Mouse (Mus musculus): ENCODE data around the gene Ndufs5.

Gene Ndufs5

DNA sequence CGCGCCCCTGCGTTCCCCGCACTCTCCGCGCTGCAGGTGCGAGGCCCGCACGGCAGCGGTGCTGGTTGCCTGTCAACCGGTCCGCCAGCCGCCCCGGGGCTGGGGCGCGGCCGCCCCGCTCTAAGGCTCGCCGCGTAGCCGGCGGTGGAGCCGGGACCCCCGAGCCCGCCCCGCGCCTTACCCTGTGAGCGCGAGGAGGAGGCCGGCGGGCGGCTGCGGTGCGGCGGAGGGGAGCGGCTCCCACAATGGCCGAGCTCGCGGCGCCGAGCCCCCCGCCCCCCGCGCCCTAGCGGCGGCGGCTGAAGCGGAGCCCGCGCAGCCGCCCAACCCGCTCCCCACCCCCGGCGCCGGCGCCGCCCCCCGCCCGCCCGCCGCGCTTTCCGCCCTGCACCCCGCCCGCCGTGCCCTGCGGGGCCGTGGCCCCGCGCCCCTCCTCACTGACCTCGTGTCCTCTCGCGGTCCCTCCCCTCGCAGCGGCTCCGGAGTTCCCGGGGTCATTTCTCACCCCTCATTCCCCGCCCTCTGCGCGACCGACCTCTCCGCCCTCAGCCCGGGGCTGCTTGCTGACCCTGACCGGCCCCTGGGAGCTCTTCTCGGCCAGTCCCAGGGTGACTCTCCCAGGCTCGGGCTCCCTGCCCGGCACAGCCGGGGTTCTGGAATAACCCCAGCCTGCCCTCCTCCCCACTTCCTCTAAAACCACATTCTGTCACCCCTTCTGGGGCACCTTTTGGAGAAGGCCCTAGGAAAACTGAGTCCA lies 30.8 kb downstream of the Ndufs5 start:
- DNase-seq (ENCODE audit: low spot score), result no peak

DNA sequence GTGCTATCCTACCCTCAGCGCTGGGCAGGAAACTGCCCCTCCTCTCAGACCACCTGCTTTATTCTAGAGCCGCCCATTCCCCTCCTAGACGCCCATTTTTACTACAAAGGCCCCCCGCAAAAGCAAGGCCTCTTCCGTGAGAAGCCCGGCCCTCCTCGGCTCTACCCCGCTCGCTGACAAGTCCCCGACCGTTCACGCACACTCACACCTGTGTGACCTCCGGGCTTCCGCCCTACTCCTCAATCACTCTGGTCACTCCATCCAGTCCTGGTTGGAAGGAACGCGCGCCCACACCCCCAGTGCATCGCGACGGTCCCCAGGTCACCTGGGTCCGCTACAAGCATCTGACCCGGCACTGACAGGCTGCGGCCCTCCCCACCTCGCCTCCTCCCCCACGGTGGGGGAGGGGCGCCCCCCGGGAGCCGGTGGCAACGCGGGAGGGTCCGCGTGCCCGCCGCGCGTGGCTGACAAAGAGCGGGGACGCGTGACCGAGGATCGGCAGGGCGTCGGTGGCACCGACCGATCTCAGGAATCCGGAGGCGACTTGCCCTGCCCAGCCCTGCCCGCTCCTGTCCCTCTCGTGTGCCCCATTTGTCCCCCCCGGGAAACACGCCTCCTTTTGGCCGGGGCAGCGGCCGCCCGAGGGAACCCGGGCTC lies 31.5 kb downstream of the Ndufs5 start:
- DNase-seq (ENCODE audit: low spot score), result no peak

DNA sequence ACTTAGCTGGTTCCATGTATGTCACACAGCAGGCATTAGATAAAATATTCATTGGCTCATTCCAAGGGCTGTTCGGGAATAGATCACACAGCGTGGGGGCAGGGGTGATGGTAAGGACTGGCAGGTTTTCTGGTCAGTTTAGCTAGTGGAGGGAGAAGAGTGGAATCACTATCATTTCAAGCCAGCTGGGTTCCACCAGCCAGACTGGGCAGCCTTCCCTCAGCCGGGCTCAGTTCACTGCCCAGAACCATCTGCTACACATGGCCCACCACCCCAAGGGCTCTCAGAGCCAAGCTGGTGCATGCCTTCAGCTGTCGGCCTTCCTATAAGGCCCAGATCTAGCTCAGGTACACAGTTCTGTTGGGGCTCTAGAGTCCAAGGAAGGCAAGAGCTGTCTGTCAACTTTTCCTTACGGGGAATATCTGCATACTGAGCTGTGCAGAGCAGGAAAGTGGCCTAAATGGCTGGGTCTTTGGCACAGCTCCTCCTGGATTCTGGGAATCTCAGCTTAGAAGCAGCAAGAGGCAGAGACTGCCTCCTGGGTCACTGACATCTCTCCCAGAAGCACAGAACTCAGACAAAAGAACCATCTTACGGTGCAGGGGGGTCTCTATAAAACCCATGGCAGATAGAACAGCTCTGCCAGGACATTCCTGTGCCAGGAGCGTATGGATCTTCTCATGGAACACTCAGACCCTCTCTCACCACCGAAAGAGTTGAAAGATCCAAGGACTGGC lies 32.3 kb downstream of the Ndufs5 start:
- no peak for DNase-seq (ENCODE audit: low spot score)

DNA sequence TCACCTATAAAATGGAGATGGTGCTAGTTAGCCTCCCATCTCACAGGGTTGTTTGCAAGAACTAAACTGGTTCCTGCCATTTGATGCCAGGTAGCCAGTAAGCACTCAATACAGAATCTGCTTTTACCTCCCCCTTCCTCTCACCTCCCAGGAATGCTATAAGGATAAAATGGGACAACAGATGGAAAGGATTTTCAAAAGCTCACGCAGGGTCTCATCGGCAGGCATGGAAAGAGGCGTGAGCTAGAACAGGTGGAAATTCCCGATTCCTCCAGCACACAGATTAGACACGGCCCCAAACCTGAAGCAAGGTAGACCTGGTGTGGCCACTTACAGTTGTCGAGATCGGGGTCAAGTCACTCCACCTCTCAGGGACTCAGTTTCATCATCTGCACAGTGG lies 33.0 kb downstream of the Ndufs5 start:
- no peak for DNase-seq (ENCODE audit: low spot score)

DNA sequence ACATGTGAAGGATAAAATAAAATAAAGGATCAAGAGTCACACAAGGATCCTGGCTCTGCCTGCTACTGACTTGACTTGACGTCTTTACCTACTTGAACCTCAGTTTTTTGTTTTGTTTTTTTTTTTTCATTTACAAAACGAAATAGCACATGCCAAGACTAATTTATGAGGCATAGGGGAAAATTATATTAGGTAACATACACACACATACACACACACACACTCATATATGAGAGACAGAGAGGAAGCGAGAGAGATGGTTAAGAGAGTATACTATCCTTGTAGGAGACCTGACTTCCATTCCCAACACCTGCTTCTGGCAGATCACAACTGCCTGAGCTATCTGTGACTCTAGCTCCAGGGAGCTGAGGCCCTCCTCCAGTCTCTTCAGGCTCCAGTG lies 33.7 kb downstream of the Ndufs5 start, which contains the start of gene Macf1:
Macf1 (minus strand) TSS at position 101 of the 400 bp plus-strand sequence.
- no peak for DNase-seq (ENCODE audit: low spot score)

DNA sequence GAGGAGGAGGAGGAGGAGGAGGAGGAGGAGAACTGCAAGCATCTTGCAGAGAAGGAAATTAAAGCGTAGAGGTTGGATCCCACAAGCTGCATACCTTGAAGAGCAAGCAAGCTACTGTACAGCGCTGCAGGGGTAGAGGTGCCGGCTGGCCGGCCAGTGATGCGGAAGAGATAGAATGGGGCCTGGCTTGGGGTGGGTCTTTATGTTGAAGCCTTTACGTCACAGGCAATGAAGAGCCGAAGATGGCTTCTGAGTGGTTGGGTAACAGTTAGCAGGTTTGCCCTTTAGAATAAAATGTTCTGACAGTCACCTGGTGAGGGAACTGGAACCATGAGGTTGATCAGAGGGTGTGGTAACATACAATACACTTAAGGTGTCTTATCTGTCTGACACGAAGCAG lies 35.7 kb downstream of the Ndufs5 start:
- no peak for DNase-seq (ENCODE audit: low spot score)

DNA sequence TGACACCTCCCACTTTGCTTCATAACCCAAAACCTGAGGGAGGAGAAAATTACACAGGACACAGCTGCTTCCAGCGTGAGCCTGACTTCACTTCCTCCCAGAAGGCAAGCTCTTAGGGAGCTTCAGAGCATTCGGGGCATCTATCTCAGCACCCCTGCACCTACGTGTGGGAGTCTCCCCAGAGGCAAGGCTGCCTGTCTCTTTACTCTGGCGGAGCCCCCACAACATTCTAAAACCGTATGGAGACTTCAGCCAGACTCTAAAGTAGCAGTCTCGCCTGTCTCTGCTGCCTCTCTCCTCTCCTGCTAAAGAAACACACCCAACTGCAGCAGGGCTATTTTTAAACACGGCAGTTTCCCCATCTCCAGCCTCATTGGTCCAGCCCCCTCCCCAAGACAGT lies 37.0 kb downstream of the Ndufs5 start:
- no peak for DNase-seq (ENCODE audit: low spot score)

DNA sequence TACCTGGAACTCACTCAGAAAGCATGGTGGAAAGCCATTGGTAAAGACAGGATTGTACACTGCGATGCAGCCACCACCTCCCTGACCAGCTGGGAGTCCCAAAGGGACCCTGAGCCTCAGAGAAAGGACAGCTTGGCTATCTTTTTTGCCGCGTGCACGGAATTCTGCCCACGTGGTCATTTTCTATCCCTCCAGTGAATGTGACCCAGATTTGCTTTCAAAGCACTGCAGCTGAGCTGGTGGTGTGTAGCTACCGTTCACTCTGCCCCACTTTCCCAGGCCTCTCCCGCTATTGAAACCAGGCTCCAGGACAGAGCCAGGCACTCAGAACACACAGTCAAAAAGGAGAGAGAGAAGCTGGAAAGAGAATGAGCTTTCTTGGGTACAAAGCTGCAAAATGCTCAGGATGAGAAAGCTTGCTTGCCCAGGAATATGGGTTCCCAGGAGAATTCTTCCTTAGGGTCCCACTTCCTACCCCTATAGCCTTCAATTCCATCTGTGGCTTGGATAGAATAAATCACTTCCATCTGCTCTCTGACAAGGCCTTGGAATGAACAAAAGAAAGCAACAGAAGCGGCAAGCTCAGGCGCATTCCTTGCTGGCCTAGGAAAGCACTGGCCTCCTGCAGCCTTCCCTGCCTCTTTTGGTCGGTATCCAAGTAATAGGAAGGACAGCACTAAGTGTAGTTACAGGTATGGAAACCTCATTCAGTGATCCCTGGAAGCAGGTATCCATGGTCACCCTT lies 40.8 kb downstream of the Ndufs5 start:
- DNase-seq (ENCODE audit: low spot score), result no peak

DNA sequence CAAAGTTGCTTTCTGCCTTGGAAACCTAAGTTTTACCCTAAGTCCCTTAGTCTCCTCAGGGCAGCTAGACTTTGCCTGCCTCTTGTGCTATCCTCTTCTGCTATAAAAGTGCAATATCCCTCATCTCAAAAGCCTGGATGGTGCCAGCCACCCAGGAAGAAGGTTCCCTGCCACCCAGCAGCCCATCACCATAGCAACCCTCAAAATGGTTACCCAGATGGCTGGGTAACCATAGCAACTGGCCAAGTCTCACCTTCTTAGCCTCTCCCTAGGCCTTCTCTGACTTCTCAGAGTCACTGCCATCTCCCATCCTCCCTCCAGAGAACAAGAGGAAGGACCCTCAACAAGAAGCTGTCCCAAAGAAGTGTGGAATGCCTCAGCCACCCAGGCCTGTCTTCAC lies 47.4 kb downstream of the Ndufs5 start:
- DNase-seq (ENCODE audit: low spot score), result no peak

DNA sequence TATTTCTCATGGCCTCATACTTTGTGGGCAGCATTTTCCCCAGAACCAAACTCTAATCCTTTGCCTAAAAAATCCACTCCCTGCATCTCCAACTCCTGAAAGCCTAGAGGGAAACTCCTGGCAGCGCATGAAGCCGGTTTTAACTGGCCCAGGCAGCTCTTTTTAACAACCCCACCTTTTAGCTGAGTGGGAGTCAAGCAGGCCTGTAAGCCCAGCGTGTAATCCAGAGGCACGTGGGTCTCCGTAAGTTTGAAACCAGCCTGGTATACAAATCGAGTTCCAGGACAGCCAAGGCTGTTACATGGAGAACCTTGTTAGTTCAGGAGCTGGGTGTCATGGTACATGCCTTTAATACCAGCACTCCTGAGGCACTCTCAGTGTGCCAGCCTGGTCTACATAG lies 48.3 kb downstream of the Ndufs5 start:
- no peak for DNase-seq (ENCODE audit: low spot score)

DNA sequence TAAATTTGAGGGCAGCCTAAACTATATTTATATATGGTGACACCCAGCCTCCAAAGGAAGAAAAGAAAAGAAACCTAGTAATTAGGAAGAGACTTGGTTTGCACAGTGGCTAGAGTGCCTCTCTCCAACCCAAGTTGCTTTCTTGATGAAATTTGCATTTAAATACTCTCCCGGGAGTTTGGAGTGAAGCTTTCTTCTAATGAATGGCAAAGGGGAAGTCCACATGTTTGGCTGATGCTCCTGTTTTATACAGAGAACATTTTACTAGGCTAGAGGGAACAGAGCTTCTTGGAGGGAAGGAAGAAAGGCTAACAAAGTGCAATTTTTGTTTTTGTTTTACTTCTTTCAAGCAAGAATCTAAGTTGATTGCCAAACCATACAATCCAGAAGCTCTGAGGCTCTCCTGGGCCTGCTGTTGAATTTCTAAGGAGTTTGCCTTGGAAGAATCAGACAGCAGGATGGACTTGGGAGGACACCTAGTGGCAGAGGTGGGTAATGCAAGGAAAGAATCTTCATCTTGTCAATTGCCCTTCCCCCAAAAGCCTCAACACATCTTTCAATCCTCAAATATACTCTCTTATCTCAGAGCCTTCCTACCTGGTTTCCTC lies 50.6 kb downstream of the Ndufs5 start:
- peak; percentile 82 for DNase-seq (ENCODE audit: low spot score)

DNA sequence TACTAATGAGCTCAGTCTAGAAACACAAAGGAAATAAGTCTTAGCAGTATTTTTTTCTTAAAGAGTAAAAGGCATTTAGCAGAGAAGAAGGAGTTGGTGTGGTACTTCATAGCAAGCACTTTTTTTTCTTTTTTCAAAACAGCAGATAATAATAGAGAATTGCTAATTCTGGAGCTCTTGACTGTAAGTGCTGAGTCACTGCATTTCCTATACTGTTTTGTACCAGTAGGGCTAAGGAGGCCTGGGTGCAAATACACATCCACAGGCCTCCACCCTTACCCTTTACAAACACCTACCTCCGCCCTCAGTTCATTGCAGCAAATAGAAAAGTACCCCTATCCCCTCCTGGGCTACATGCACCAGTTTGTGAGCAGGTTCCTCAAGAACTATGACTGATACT lies 51.5 kb downstream of the Ndufs5 start:
- DNase-seq (ENCODE audit: low spot score), result peak; percentile 47

DNA sequence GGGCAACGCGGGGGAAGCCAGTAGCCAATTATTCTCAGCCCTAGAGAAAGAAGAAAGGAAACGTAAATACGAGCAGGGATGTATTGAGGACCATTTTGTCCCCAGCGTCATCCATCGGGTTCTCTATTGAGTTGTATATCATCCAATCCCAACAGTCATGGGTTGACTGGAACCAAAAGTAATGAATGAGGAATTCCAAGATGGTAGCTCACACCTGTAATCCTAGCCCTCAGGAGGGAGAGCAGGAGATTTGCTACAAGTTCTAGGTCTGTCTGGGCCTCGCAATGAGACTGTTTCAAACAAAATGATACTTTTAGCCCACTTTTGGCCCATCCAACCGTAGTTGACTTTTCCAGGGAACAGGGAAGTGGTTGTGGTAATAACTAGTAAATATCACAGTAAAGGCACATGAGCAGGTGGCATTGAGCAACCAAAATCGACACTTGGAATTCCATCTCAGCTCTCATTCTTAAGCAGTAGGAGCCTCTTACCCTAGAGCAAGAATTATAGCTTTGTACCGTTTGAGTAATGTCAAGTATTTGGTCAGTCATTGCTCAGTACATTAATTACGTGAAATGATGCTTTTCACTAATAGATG lies 52.2 kb downstream of the Ndufs5 start:
- DNase-seq (ENCODE audit: low spot score), result no peak

DNA sequence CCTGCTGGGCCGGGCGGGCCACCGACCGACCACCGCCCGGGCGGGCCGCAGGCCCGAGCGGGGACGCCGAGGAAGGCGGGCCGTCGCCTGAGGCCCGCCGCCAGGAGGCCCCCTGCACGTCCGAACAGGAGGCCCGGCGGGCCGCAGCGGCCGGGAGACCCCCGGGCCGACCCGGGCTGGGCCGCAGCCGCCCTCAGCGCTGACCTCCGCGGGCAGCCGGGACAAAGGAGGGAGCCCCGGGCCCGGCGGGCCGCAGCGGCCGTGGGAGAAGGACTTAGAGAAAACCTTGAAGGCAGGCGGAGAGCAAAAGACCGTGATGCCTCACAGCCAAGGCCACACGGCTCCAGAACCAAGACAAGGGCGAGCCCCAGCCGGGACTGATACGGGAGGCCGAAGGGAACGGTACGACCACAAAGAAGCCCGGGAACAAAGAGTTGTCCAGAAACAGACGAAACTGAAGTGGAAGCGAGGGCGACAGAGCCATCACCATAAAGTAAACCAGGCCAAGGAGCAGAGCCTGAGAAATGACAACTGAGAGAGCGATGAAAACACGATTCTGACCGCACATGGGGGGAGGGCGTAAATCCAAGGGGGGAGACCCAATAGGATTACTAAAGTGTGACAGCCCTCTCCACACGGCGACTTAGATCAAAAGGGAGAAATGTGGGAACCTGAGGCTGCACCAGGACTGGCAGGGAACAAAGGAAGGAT lies 52.9 kb downstream of the Ndufs5 start:
- DNase-seq (ENCODE audit: low spot score), result no peak

DNA sequence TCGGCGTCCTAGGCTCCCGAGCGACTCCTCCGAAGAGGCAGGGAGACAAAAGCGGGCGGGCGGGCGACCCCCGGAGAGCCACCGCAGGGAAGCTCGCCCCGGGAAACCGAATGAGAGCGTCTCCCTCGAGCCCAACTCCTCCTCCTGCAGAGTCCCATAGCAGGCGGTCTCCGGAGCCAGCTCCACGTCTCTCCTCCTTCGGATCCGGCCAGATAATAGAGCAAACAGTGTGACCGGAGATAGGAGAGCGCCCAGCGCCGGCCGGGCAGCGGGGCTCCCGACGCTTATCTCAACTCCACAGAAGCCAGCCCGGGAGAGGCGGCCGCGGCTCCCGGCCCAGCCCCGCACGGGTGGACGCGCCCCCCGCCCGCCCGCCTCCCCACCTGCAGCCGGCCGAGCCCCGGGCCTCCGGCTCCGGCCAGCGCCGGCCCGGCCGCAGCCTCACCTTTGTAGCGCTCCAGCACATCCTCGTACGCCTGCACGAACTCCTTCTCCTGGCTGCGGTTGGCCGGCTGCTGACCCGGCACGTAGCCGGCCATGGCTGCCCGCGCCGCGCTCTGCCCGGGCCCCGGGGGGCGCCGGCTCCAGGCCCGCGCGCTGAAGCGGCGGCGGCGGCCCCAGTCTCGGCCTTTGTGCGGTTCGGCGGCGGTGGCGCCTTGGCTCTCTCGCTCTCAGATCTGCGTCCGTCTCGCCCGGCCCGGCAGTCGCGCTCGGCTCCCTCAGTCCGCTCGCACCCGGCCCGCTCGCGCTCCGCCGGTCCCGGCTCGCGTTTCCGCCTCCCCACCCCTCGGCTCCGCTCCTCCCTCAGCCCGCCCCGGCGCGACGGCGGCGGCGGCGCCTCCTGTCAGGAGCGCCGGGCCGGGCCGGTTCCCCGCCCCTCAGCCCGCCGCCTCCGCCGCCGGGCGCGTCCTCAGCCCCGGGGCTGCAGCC lies 53.7 kb downstream of the Ndufs5 start:
- peak; percentile 81 for DNase-seq (ENCODE audit: low spot score)

DNA sequence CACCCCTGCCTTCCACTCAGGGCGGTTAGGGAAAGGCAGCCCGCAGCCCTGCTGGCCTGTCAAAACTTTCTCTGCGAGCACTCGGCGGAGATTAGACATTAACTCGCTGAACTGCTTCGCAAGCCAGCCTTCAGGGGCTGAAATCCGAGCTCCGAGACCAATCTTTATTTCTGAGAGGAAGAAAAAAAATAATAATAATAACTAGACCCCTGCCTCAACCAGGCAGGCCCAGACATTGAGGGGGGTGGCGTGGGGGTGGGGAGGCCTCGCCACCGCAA lies 54.4 kb downstream of the Ndufs5 start:
- no peak for DNase-seq (ENCODE audit: low spot score)

DNA sequence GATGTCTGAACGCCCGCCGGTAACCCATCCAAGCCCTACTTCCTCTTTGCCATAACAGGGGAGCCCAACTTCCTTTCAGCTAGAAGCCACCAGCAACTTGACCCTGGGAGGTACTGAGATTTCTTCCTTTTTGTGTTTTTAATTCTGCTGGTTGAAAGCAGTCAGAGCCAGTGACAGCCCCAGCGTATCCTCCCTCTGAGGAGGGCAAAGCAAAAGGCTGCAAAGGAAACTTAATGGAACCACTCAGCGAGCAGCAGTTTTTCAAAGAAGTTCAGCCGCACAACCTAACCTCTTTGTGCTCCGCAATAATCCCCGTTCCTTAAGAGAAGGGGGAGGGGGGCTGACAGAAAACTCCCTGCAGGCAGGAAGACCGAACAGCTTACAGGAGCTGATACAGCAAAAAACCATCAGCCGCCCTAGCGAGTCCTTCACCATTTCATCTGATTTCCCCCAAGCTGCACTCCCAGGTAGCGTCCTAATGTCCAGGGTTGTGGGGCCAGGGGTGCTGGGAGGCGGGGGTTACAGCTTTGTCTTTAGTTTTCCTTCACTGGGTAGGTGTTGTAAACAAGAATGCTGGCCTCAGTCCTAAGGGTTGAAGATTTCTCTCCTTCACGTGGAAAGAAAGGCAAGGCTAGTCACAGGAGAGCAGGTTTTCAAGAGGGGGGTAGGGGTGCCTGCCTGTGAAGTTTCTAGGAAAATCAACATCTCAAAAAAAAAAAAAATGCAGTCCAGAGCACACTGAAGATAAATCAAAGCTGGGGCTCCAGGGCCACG lies 54.9 kb downstream of the Ndufs5 start:
- DNase-seq (ENCODE audit: low spot score), result no peak

All from c-Kit-positive CD71-positive TER-119-positive erythroid progenitor cells, embryonic 14.5 days (primary cell).